Mouse (Mus musculus): ENCODE results near the gene Rbm20. TPM values are rescaled to one million over a fixed set of nuclear protein-coding genes. Genes with fewer than 3 reads are reported as not detected.

Gene Rbm20
- polyA plus RNA-seq, 1 experiment, result not detected

- H3K4me3 ChIP-seq (ENCODE audit: insufficient read depth, low read depth, low read length), result no peak overlapping the region
- no peak overlapping the region for H3K27ac ChIP-seq (ENCODE audit: insufficient read depth, low read depth, low read length)
- peaks cover 7% of the 10 kb centered on the region for H3K4me1 ChIP-seq (ENCODE audit: control insufficient read depth, insufficient read depth, low read length)
- TF ChIP-seq POLR2A (IDR thresholded peaks at IDR 0.05; ENCODE audit: insufficient read depth, low read depth, low read length) (no peak), CTCF (IDR thresholded peaks at IDR 0.05; ENCODE audit: insufficient read depth, low read depth, low read length) (no peak)
- WGBS, result 74% methylated on average over 8 of the region's 8 CpGs
Observed at GRCm38 (mm10) chr19:53862573-53863246, 185.6 kb downstream of the Rbm20 start.

DNA sequence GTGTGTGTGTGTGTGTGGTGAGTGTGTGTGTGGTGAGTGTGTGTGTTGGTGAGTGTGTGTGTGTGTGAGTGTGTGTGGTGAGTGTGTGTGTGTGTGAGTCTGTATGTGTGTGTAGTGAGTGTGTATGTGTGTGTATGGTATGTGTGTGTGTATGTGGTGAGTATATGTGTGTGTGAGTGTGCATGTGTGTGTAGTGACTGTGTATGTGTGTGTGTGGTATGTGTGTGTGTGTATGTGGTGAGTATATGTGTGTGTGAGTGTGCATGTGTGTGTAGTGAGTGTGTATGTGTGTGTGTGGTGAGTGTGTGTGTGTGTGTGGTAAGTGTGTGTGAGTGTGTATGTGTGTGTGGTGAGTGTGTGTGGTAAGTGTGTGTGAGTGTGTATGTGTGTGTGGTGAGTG lies 190.1 kb downstream of the Rbm20 start:
- Histone ChIP-seq H3K27ac (ENCODE audit: insufficient read depth, low read depth, low read length) (no peak overlapping the region), H3K4me1 (ENCODE audit: control insufficient read depth, insufficient read depth, low read length) (no peaks in the 10 kb centered on the region), H3K4me3 (ENCODE audit: insufficient read depth, low read depth, low read length) (no peak overlapping the region)
- TF ChIP-seq CTCF (IDR thresholded peaks at IDR 0.05; ENCODE audit: insufficient read depth, low read depth, low read length) (no peak), POLR2A (IDR thresholded peaks at IDR 0.05; ENCODE audit: insufficient read depth, low read depth, low read length) (no peak)

- no peak overlapping the region for H3K27ac ChIP-seq (ENCODE audit: insufficient read depth, low read depth, low read length)
- no peak for TF ChIP-seq CTCF (IDR thresholded peaks at IDR 0.05; ENCODE audit: insufficient read depth, low read depth, low read length)
- TF ChIP-seq POLR2A (IDR thresholded peaks at IDR 0.05; ENCODE audit: insufficient read depth, low read depth, low read length), result no peak
Observed at GRCm38 (mm10) chr19:53868125-53868524, 191.0 kb downstream of the Rbm20 start.

GRCm38 (mm10) chr19:53868796-53869195 lies 191.7 kb downstream of the Rbm20 start:
- 97% methylated on average over 1 of the region's 1 CpGs for WGBS
- Histone ChIP-seq H3K4me1 (ENCODE audit: control insufficient read depth, insufficient read depth, low read length) (no peaks in the 10 kb centered on the region), H3K27ac (ENCODE audit: insufficient read depth, low read depth, low read length) (no peak overlapping the region), H3K4me3 (ENCODE audit: insufficient read depth, low read depth, low read length) (no peak overlapping the region)
- no peak for TF ChIP-seq POLR2A (IDR thresholded peaks at IDR 0.05; ENCODE audit: insufficient read depth, low read depth, low read length)
- no peak for TF ChIP-seq CTCF (IDR thresholded peaks at IDR 0.05; ENCODE audit: insufficient read depth, low read depth, low read length)

More at GRCm38 (mm10) chr19:53868125-53868524, 191.0 kb downstream of the Rbm20 start:
- WGBS, result 66% methylated on average over 6 of the region's 6 CpGs
- no peaks in the 10 kb centered on the region for H3K4me1 ChIP-seq (ENCODE audit: control insufficient read depth, insufficient read depth, low read length)
- H3K4me3 ChIP-seq (ENCODE audit: insufficient read depth, low read depth, low read length), result no peak overlapping the region

DNA sequence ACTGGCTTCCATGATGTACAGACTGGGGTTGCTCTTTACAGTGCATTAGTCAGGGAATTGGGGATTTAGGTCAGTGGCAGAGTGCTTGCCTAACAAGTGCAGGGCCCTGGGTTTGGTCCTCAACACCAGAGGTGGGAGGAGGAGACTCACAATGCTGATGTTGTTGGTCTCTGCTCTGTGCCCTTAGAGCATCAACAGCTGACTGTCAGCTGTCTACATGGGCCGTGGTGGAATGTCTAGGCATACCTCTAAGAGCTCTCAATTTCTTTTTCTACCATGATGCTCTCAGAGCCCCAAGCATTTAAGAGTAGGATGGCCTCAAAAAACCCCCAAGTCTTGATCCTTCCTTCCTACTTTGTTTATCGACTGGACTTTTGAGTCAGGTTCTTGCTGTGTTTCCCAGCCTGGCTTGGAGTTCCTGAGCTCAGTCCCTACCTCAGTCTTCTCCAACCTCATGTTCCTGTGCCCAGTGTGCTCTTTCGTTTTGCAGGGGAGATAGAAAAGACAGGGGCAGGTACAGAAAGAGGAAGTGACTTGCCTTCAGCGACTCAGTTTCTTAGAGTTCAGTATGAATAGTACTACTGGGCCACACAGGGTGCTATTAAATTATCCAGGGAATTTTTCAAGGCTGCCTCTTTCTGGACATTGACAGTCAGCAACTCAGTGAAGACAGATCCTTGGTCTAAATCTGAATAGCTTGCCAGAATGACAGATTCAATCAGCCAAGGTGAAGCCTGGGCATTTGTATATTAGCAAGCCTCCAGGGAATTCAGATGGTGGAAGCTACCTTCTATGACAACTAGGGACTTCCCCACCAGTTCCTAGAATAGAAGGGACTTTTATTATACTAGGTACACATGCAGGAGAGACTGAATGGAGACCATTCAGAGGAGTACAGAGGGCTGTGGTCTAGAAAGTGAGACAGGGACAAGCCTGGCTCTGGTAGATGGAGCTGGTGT lies 192.6 kb downstream of the Rbm20 start:
- WGBS, result 80% methylated on average over 4 of the region's 4 CpGs
- no peak overlapping the region for H3K27ac ChIP-seq (ENCODE audit: insufficient read depth, low read depth, low read length)
- H3K4me3 ChIP-seq (ENCODE audit: insufficient read depth, low read depth, low read length), result no peak overlapping the region
- no peaks in the 10 kb centered on the region for H3K4me1 ChIP-seq (ENCODE audit: control insufficient read depth, insufficient read depth, low read length)
- TF ChIP-seq POLR2A (IDR thresholded peaks at IDR 0.05; ENCODE audit: insufficient read depth, low read depth, low read length), result no peak
- no peak for TF ChIP-seq CTCF (IDR thresholded peaks at IDR 0.05; ENCODE audit: insufficient read depth, low read depth, low read length)

- no peak for TF ChIP-seq POLR2A (IDR thresholded peaks at IDR 0.05; ENCODE audit: insufficient read depth, low read depth, low read length)
- no peak for TF ChIP-seq CTCF (IDR thresholded peaks at IDR 0.05; ENCODE audit: insufficient read depth, low read depth, low read length)
- 68% methylated on average over 2 of the region's 2 CpGs for WGBS
- H3K4me1 ChIP-seq (ENCODE audit: control insufficient read depth, insufficient read depth, low read length), result no peaks in the 10 kb centered on the region
Observed at GRCm38 (mm10) chr19:53870568-53870967, 193.5 kb downstream of the Rbm20 start.

GRCm38 (mm10) chr19:53871502-53871901 lies 194.4 kb downstream of the Rbm20 start:
- TF ChIP-seq CTCF (IDR thresholded peaks at IDR 0.05; ENCODE audit: insufficient read depth, low read depth, low read length) (no peak), POLR2A (IDR thresholded peaks at IDR 0.05; ENCODE audit: insufficient read depth, low read depth, low read length) (no peak)
- Histone ChIP-seq H3K4me3 (ENCODE audit: insufficient read depth, low read depth, low read length) (no peak overlapping the region), H3K4me1 (ENCODE audit: control insufficient read depth, insufficient read depth, low read length) (no peaks in the 10 kb centered on the region), H3K27ac (ENCODE audit: insufficient read depth, low read depth, low read length) (no peak overlapping the region)
- 93% methylated on average over 6 of the region's 6 CpGs for WGBS

More at GRCm38 (mm10) chr19:53870568-53870967, 193.5 kb downstream of the Rbm20 start:
- Histone ChIP-seq H3K27ac (ENCODE audit: insufficient read depth, low read depth, low read length) (no peak overlapping the region), H3K4me3 (ENCODE audit: insufficient read depth, low read depth, low read length) (no peak overlapping the region)

- 94% methylated on average over 6 of the region's 6 CpGs for WGBS
- Histone ChIP-seq H3K4me3 (ENCODE audit: insufficient read depth, low read depth, low read length) (no peak overlapping the region), H3K27ac (ENCODE audit: insufficient read depth, low read depth, low read length) (no peak overlapping the region), H3K4me1 (ENCODE audit: control insufficient read depth, insufficient read depth, low read length) (no peaks in the 10 kb centered on the region)
- TF ChIP-seq CTCF (IDR thresholded peaks at IDR 0.05; ENCODE audit: insufficient read depth, low read depth, low read length) (no peak), POLR2A (IDR thresholded peaks at IDR 0.05; ENCODE audit: insufficient read depth, low read depth, low read length) (no peak)
Observed at GRCm38 (mm10) chr19:53872994-53873713, 196.0 kb downstream of the Rbm20 start.
